Mouse (Mus musculus): ENCODE measurements around the gene 1700123O20Rik.

GRCm38 (mm10) chr14:54727565-54727964, 41.5 kb downstream of the 1700123O20Rik start:
- no peak for TF ChIP-seq POLR2A (IDR thresholded peaks at IDR 0.05; ENCODE audit: low read depth, low read length)
- no peak for TF ChIP-seq CTCF (IDR thresholded peaks at IDR 0.05; ENCODE audit: extremely low read depth, insufficient read length, insufficient replicate concordance, low read depth, low read length)

Data from small intestine, adult 2 months (tissue).